Mouse (Mus musculus): ENCODE data around the gene Gm20741. TPM values are rescaled to one million over a fixed set of nuclear protein-coding genes. Genes with fewer than 3 reads are reported as not detected.

Gm20741 gene
- polyA plus RNA-seq, 1 experiment from 2014 or later = not detected

Other genes with a start within 250 kb of the Gm20741 start
- gene Cldn8, start 249.0 kb downstream of the Gm20741 start, polyA plus RNA-seq (2016; fragmentation: Nextera tagmentation; extraction: Ambion mirVana) = 0.28 and 0.29 TPM in 2 replicates
- gene Krtap24-1, start 199.9 kb downstream of the Gm20741 start, polyA plus RNA-seq (2016; fragmentation: Nextera tagmentation; extraction: Ambion mirVana) = not detected in 2 replicates
- not detected in 2 replicates for gene 2310079G19Rik, start 184.6 kb downstream of the Gm20741 start, polyA plus RNA-seq (2016; fragmentation: Nextera tagmentation; extraction: Ambion mirVana)
- not detected in 2 replicates for gene Krtap26-1, start 164.4 kb downstream of the Gm20741 start, polyA plus RNA-seq (2016; fragmentation: Nextera tagmentation; extraction: Ambion mirVana)
- gene Krtap27-1, start 140.5 kb downstream of the Gm20741 start, polyA plus RNA-seq (2016; fragmentation: Nextera tagmentation; extraction: Ambion mirVana) = not detected in 2 replicates
- not detected in 2 replicates for gene 2310061N02Rik, start 104.3 kb downstream of the Gm20741 start, polyA plus RNA-seq (2016; fragmentation: Nextera tagmentation; extraction: Ambion mirVana)
- not detected in 2 replicates for gene Krtap13-1, start 83.4 kb downstream of the Gm20741 start, polyA plus RNA-seq (2016; fragmentation: Nextera tagmentation; extraction: Ambion mirVana)
- gene Krtap13, start 60.6 kb downstream of the Gm20741 start, polyA plus RNA-seq (2016; fragmentation: Nextera tagmentation; extraction: Ambion mirVana) = not detected in 2 replicates
- gene 2310034C09Rik, start 53.4 kb downstream of the Gm20741 start, polyA plus RNA-seq (2016; fragmentation: Nextera tagmentation; extraction: Ambion mirVana) = not detected in 2 replicates
- not detected in 2 replicates for gene 2310057N15Rik, start 38.0 kb downstream of the Gm20741 start, polyA plus RNA-seq (2016; fragmentation: Nextera tagmentation; extraction: Ambion mirVana)
- gene Gm5965, start 34.3 kb downstream of the Gm20741 start, polyA plus RNA-seq (2016; fragmentation: Nextera tagmentation; extraction: Ambion mirVana) = not detected in 2 replicates
- gene Krtap15, start 8.0 kb upstream of the Gm20741 start, polyA plus RNA-seq (2016; fragmentation: Nextera tagmentation; extraction: Ambion mirVana) = not detected in 2 replicates
- gene Krtap14, start 13.9 kb upstream of the Gm20741 start, polyA plus RNA-seq (2016; fragmentation: Nextera tagmentation; extraction: Ambion mirVana) = not detected in 2 replicates
- gene Krtap19-1, start 57.2 kb upstream of the Gm20741 start, polyA plus RNA-seq (2016; fragmentation: Nextera tagmentation; extraction: Ambion mirVana) = not detected in 2 replicates
- not detected in 2 replicates for gene Krtap19-2, start 62.0 kb upstream of the Gm20741 start, polyA plus RNA-seq (2016; fragmentation: Nextera tagmentation; extraction: Ambion mirVana)
- not detected in 2 replicates for gene Krtap19-3, start 65.8 kb upstream of the Gm20741 start, polyA plus RNA-seq (2016; fragmentation: Nextera tagmentation; extraction: Ambion mirVana)
- gene Krtap19-4, start 72.9 kb upstream of the Gm20741 start, polyA plus RNA-seq (2016; fragmentation: Nextera tagmentation; extraction: Ambion mirVana) = not detected in 2 replicates
- not detected in 2 replicates for gene Krtap19-5, start 84.2 kb upstream of the Gm20741 start, polyA plus RNA-seq (2016; fragmentation: Nextera tagmentation; extraction: Ambion mirVana)
- gene Krtap19-9b, start 120.0 kb upstream of the Gm20741 start, polyA plus RNA-seq (2016; fragmentation: Nextera tagmentation; extraction: Ambion mirVana) = not detected in 2 replicates
- not detected in 2 replicates for gene Krtap16-3, start 150.7 kb upstream of the Gm20741 start, polyA plus RNA-seq (2016; fragmentation: Nextera tagmentation; extraction: Ambion mirVana)
- gene Krtap22-2, start 198.5 kb upstream of the Gm20741 start, polyA plus RNA-seq (2016; fragmentation: Nextera tagmentation; extraction: Ambion mirVana) = not detected in 2 replicates
- gene Gm10229, start 203.1 kb upstream of the Gm20741 start, polyA plus RNA-seq (2016; fragmentation: Nextera tagmentation; extraction: Ambion mirVana) = not detected in 2 replicates
- not detected in 2 replicates for gene Krtap6-1, start 219.5 kb upstream of the Gm20741 start, polyA plus RNA-seq (2016; fragmentation: Nextera tagmentation; extraction: Ambion mirVana)
- not detected in 2 replicates for gene Gm10228, start 229.3 kb upstream of the Gm20741 start, polyA plus RNA-seq (2016; fragmentation: Nextera tagmentation; extraction: Ambion mirVana)
- not detected in 2 replicates for gene Krtap6-5, start 235.7 kb upstream of the Gm20741 start, polyA plus RNA-seq (2016; fragmentation: Nextera tagmentation; extraction: Ambion mirVana)